Mouse (Mus musculus) forebrain, embryonic 15.5 days (tissue): ENCODE measurements around the gene Bst2. TPM values are rescaled to one million over a fixed set of nuclear protein-coding genes. Genes with fewer than 3 reads are reported as not detected.

ENCODE experiments used
- ATAC-seq: fragments of 200-750 bp; cut with Nextera tagmentation; replicated peaks from 2 replicates; pipeline ENCODE4 v1.8.0; 2017; ENCODE audit warnings: mild to moderate bottlenecking, moderate TSS enrichment, moderate library complexity
- H3K27ac ChIP-seq: fragments of 300-500 bp; sonication (generic); replicated peaks from 2 replicates; pipeline ENCODE4 v1.5.1; 2015; ENCODE audit warnings: mild to moderate bottlenecking, inconsistent platforms
- H3K27me3 ChIP-seq: fragments of 300-500 bp; sonication (generic); 2 replicates; pipeline ENCODE4 v1.6.1; 2015; ENCODE audit warnings: inconsistent platforms
- H3K36me3 ChIP-seq: fragments of 300-500 bp; sonication (generic); 2 replicates; pipeline ENCODE4 v1.6.1; 2015; ENCODE audit warnings: mild to moderate bottlenecking, inconsistent platforms
- H3K4me1 ChIP-seq: fragments of 300-500 bp; sonication (generic); 2 replicates; pipeline ENCODE4 v1.6.1; 2015; ENCODE audit warnings: inconsistent platforms
- H3K4me2 ChIP-seq: fragments of 300-500 bp; sonication (generic); replicated peaks from 2 replicates; pipeline ENCODE4 v1.6.1; 2015; ENCODE audit warnings: mild to moderate bottlenecking, inconsistent platforms
- H3K4me3 ChIP-seq: fragments of 300-500 bp; sonication (generic); 2 replicates; pipeline ENCODE4 v1.5.1; 2015; ENCODE audit warnings: mild to moderate bottlenecking, inconsistent platforms
- H3K9ac ChIP-seq: fragments of 300-500 bp; sonication (generic); replicated peaks from 2 replicates; pipeline ENCODE4 v1.6.1; 2015; ENCODE audit warnings: mild to moderate bottlenecking, inconsistent platforms
- H3K9me3 ChIP-seq: fragments of 300-500 bp; sonication (generic); 2 replicates; pipeline ENCODE4 v1.6.1; 2016; ENCODE audit warnings: inconsistent platforms
- WGBS: fragments of 180-500 bp; shearing (Covaris S2); methylation state at CpG from one replicate; pipeline ENCODE4 v1.1.7; 2015; ENCODE audit warnings: mixed read lengths; 5-methylcytosine and 5-hydroxymethylcytosine counted together
- polyA plus RNA-seq: library from polyadenylated mRNA; unstranded; fragments of >200 nt; fragmentation: Nextera tagmentation; extraction: Ambion mirVana; gene quantifications from 2 replicates; pipeline ENCODE4 v1.2.1, GENCODE M21; 2015

The Bst2 gene
- polyA plus RNA-seq, 1 experiment from 2014 or later, result 8.5 TPM

DNA sequence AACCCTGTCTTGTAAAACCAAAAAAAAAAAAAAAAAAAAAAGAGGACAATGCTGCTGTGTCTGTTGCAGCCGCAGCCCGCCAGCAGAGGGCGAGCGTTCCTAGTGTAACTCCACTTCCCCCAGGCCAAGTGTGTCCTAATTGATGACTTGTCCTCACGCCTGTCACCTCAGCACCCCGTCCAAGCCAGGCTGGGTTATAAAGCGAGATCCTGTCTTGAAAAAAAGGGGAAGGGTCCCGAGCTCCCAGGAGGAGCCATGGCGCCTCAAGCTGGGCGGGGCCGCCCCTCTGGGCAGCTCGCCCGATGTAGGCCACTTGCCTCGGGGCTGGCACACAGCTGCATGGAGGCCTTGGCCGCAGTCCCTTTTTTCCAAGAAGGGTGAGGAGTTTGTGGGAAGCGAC, 42.2 kb downstream of the Bst2 start:
- peak overlapping the region; percentile 34 for H3K4me2 ChIP-seq
- peaks cover 11% of the 10 kb centered on the region; the same call in 1 of the 2 replicates for H3K4me1 ChIP-seq
- peak; percentile 64 for ATAC-seq
- H3K4me3 ChIP-seq, result peak overlapping the region; percentile 13; the same call in 1 of the 2 replicates
- 15% methylated on average over 16 of the region's 16 CpGs for WGBS
- no peak overlapping the region; the same call in 1 of the 2 replicates for H3K9ac ChIP-seq
- H3K27ac ChIP-seq, result no peak overlapping the region
- H3K27me3 ChIP-seq, result no peaks in the 10 kb centered on the region
- peaks cover 20% of the 10 kb centered on the region for H3K36me3 ChIP-seq
- H3K9me3 ChIP-seq, result no peaks in the 10 kb centered on the region

DNA sequence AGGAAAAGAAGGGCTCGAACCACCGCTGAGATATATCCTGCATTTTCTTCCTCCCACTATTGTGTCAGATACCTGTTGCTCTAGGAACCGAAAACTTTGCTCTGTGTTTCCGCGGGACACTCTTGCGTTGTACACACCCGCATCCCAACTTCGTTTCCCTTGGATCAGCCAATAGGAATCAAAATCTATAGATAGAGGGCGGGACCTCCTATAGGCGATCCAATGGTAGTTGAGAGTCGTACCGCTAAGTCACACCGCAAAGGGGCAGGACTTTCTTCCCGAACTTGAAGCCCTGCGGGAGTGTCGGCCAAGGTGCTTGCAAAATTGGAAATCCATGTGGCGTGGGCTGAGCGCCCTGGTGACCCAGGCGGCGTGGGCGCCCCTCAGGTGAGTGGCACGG, 48.8 kb downstream of the Bst2 start:
- ATAC-seq, result peak; percentile 84
- peak overlapping the region; percentile 68 for H3K4me3 ChIP-seq
- H3K9ac ChIP-seq, result peak overlapping the region; percentile 57
- no peak overlapping the region for H3K27ac ChIP-seq
- H3K4me1 ChIP-seq, result peaks cover 58% of the 10 kb centered on the region
- no peaks in the 10 kb centered on the region for H3K27me3 ChIP-seq
- 0% methylated on average over 22 of the region's 22 CpGs for WGBS
- no peaks in the 10 kb centered on the region for H3K9me3 ChIP-seq
- peaks cover 26% of the 10 kb centered on the region for H3K36me3 ChIP-seq
- H3K4me2 ChIP-seq, result peak overlapping the region; percentile 97

DNA sequence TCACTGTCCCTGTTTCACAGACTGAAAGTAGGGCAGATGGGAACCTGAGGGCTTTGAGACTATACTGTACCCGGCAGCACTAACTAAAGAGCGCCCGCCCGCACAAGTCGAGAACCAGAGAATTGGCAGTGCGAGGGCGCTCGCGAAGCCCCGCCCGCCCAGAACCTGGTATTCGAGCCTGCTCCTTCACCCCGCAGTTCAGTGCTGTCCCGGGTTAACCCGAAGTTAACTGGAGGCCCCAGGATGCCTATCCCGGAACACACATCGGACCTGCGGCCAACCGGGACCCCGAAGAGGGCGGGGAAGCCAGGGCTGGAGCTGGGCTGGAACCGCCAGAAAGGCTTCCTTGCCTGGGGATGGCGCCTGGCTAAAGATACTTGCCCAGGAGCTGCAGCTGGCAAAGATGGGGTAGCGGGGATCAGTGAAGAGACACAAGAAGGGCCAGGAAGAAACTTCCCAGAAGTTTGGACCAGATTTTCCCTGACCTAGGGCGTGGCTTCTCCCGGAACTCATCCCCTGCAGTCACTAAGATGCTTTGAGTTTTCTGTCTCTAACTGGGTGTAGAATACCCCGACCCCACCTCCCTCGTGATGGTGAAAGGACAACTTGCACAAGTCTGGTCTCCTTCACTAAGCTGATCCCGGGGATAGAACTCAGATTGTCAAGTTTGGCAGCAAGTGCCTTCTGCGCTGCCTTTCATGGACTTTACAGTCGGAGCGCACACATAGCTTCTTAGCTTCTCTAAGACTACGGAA, 49.4 kb downstream of the Bst2 start, which contains the start of gene Gtpbp3:
Gene Gtpbp3 (plus strand): TSS at position 413 of the 755 bp plus-strand sequence.
- Histone ChIP-seq H3K4me3 (peak within 1 kb of the TSS; percentile 68), H3K27me3 (no peaks in the 10 kb centered on the region), H3K9ac (peak within 1 kb of the TSS; percentile 57), H3K4me2 (peak within 1 kb of the TSS; percentile 97), H3K9me3 (no peaks in the 10 kb centered on the region), H3K27ac (peak within 1 kb of the TSS; percentile 67), H3K36me3 (peaks cover 32% of the 10 kb centered on the region), H3K4me1 (peaks cover 64% of the 10 kb centered on the region)
- peak; percentile 23 for ATAC-seq
- WGBS, result under 1% methylated on average over 33 of the region's 33 CpGs

DNA sequence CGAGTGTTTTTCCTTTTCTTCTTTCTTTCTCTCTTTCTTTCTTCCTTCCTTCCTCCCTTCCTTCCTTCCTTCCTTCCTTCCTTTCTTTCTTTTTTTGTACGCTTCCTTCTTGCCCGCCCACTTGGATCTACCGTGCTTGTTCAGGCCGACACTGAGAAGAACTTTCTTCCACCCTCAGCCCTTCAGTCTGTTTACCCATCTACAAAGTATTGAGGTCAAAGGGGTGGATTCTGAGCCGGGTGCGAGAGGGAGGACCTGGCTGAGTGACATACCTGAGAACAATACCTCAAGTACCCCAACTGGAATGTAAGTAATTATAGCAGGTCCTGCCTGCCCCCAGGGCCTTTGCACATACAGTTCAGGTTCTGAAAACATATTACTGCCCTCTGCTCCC, 51.1 kb downstream of the Bst2 start:
- no peak for ATAC-seq
- H3K27ac ChIP-seq, result peak overlapping the region; percentile 91
- H3K4me2 ChIP-seq, result peak overlapping the region; percentile 75
- peak overlapping the region; percentile 97 for H3K4me3 ChIP-seq
- H3K9me3 ChIP-seq, result no peaks in the 10 kb centered on the region
- peak overlapping the region; percentile 99 for H3K9ac ChIP-seq
- peaks cover 33% of the 10 kb centered on the region for H3K36me3 ChIP-seq
- peaks cover 75% of the 10 kb centered on the region for H3K4me1 ChIP-seq
- H3K27me3 ChIP-seq, result no peaks in the 10 kb centered on the region
- 9% methylated on average over 7 of the region's 7 CpGs for WGBS

DNA sequence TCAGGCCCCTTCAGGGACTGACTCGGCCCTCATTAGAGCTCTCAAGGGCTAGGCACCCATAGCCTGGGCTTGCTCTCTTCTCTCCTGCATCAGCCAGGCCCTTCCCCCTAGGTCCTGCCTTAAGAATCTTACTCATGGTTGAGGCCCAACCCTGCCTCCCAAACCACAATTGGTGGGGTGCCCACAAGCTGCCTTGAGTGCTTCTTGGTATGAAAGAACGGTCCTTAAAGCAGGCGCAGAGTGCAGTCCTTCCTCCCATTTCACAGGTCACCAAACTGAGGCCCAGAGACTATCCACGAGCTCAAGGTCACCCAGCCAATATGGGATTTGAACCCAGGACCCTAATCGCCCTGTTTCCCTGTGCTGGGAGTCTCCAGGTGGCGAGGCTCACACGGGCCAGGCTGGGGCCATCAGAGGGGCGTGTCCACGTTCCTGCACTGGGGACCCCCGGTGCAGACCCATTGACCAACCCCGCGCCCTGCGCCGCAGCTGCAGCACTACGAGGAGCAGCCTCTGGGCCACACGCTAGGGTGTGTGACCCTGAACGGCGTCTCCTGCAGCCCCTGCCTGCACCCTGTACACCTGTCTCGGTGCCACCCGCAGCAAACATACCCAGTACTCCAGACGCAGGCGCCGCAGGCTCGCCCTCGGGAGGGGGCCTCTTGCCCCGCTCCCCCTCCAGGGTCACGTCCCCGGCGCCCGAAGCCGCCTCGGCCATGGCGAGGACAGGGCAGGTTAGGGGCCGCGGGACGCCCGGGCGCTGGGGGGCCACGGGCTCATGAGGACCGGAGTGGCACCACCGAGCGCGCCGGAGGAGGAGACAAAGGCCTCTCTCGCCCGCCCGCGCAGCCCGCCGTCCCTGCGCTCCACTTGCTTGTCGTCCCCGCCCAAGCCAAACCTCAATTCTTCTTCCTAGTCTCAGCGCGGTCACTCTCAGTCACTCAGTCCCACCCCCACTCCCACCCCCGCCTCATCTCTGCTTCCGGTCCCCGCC, 51.8 kb downstream of the Bst2 start, which contains the start of gene Ano8:
Gene Ano8 (minus strand): TSS at position 822 of the 994 bp plus-strand sequence.
- no peaks in the 10 kb centered on the region for H3K27me3 ChIP-seq
- 5% methylated on average over 57 of the region's 58 CpGs for WGBS
- H3K27ac ChIP-seq, result peak within 1 kb of the TSS; percentile 91
- peak within 1 kb of the TSS; percentile 99 for H3K9ac ChIP-seq
- peaks cover 33% of the 10 kb centered on the region for H3K36me3 ChIP-seq
- peak within 1 kb of the TSS; percentile 97 for H3K4me3 ChIP-seq
- peaks cover 75% of the 10 kb centered on the region for H3K4me1 ChIP-seq
- peak within 1 kb of the TSS; percentile 75 for H3K4me2 ChIP-seq
- H3K9me3 ChIP-seq, result no peaks in the 10 kb centered on the region
- ATAC-seq, result peak; percentile 81

DNA sequence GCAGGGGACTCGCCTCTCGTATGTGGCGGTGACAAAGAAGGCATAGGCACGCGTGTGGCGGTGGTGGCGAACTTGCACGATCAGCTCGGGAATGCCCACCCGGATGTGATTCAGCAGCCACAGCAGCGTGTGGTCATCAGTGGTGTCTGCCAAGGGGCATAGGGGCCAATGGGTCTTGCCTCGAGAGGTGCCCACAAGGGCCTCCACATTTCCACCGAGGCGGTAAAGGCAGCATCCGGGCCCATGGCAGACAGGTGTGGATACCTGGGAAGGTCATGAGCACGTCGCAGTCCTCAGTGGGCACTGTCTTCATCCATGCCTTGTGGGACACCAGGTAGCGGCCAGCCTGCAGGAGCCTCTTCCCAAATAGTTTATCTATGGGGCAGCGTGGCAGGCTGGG, 52.5 kb downstream of the Bst2 start:
- Histone ChIP-seq H3K9ac (peak overlapping the region; percentile 99), H3K27ac (peak overlapping the region; percentile 91), H3K36me3 (peaks cover 40% of the 10 kb centered on the region), H3K4me1 (peaks cover 69% of the 10 kb centered on the region), H3K9me3 (no peaks in the 10 kb centered on the region), H3K4me3 (peak overlapping the region; percentile 97), H3K27me3 (no peaks in the 10 kb centered on the region), H3K4me2 (peak overlapping the region; percentile 75)
- no peak for ATAC-seq
- WGBS, result 91% methylated on average over 19 of the region's 19 CpGs

Other genes with a start within 250 kb of the Bst2 start
- gene Use1, start 170.6 kb downstream of the Bst2 start, polyA plus RNA-seq, result 98.4 and 102 TPM in 2 replicates
- 7.3 and 8.0 TPM in 2 replicates for gene Ocel1, start 166.2 kb downstream of the Bst2 start, polyA plus RNA-seq
- 15.5 and 16.6 TPM in 2 replicates for gene Nr2f6, start 155.5 kb downstream of the Bst2 start, polyA plus RNA-seq
- gene Ushbp1, start 141.7 kb downstream of the Bst2 start, polyA plus RNA-seq, result 5.5 and 6.0 TPM in 2 replicates
- gene Babam1, start 140.6 kb downstream of the Bst2 start, polyA plus RNA-seq, result 102 and 108 TPM in 2 replicates
- 17.2 and 18.3 TPM in 2 replicates for gene Ankle1, start 131.4 kb downstream of the Bst2 start, polyA plus RNA-seq
- 139 and 140 TPM in 2 replicates for gene Abhd8, start 73.8 kb downstream of the Bst2 start, polyA plus RNA-seq
- gene Mrpl34, start 72.5 kb downstream of the Bst2 start, polyA plus RNA-seq, result 189 and 199 TPM in 2 replicates
- gene Dda1, start 68.3 kb downstream of the Bst2 start, polyA plus RNA-seq, result 222 and 240 TPM in 2 replicates
- 9.4 and 9.8 TPM in 2 replicates for gene Ano8, start 51.5 kb downstream of the Bst2 start, polyA plus RNA-seq
- gene Gtpbp3, start 49.4 kb downstream of the Bst2 start, polyA plus RNA-seq, result 12.2 and 13.7 TPM in 2 replicates
- gene Plvap, start 25.7 kb downstream of the Bst2 start, polyA plus RNA-seq, result 5.4 and 6.0 TPM in 2 replicates
- 0.11 TPM in 1 of 2 replicates, not detected in the other for gene Ccdc194, start 11.7 kb downstream of the Bst2 start, polyA plus RNA-seq
- gene Mvb12a, start 5.5 kb upstream of the Bst2 start, polyA plus RNA-seq, result 56.9 and 61.7 TPM in 2 replicates
- gene Tmem221, start 21.4 kb upstream of the Bst2 start, polyA plus RNA-seq, result 0.11 and 0.20 TPM in 2 replicates
- gene Nxnl1, start 29.1 kb upstream of the Bst2 start, polyA plus RNA-seq, result not detected in 2 replicates
- gene Slc27a1, start 31.4 kb upstream of the Bst2 start, polyA plus RNA-seq, result 68.5 and 71.8 TPM in 2 replicates
- 191 TPM in 2 replicates for gene Pgls, start 54.7 kb upstream of the Bst2 start, polyA plus RNA-seq
- gene Fam129c, start 60.2 kb upstream of the Bst2 start, polyA plus RNA-seq, result 4.9 and 5.5 TPM in 2 replicates
- gene Colgalt1, start 73.5 kb upstream of the Bst2 start, polyA plus RNA-seq, result 54.3 and 56.2 TPM in 2 replicates
- 23.3 and 23.6 TPM in 2 replicates for gene Unc13a, start 134.3 kb upstream of the Bst2 start, polyA plus RNA-seq
- gene Jak3, start 138.8 kb upstream of the Bst2 start, polyA plus RNA-seq, result 2.9 and 3.3 TPM in 2 replicates
- gene Insl3, start 151.8 kb upstream of the Bst2 start, polyA plus RNA-seq, result 0.54 TPM in 1 of 2 replicates, not detected in the other
- gene B3gnt3, start 164.3 kb upstream of the Bst2 start, polyA plus RNA-seq, result 0.42 and 0.46 TPM in 2 replicates
- 70.9 and 71.7 TPM in 2 replicates for gene Fcho1, start 188.3 kb upstream of the Bst2 start, polyA plus RNA-seq